Mouse (Mus musculus): ENCODE measurements at regions not wholly inside any gene's neighbourhood (a gene's known extent, or its start where the extent isn't known, plus 50 kb on each side); places are given as distances from the start of the nearest gene placed in this dataset.

DNA sequence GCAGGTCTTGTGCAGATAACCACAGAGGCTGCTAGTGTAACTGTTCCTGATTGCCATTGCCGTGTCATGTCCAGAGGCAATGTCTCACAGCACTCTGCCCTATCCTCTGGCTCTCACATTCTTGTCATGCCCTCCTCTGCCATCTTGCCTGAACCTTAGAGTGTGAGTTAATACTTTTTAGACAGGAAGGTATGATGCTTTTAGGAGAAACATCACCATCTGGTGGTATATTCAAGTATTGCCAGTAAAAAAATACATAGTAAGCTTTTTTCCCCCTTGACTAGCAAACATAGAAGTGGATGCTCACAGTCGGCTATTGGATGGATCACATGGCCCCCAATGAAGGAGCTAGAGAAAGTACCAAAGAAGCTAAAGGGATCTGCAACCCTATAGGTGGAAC lies 465.8 kb downstream of the Hao1 start:
- TF ChIP-seq POLR2A (IDR thresholded peaks at IDR 0.05; ENCODE audit: borderline replicate concordance, insufficient read depth, low read length), result no peak
- no peak for TF ChIP-seq CTCF (IDR thresholded peaks at IDR 0.05; ENCODE audit: borderline replicate concordance, insufficient read depth, low read depth, low read length)
